Mouse (Mus musculus) ES-E14 (cell line): ENCODE measurements around the gene Grid2.

Source experiments
- HCFC1 ChIP-seq: IDR thresholded peaks from 2 replicates; pipeline ENCODE4 v1.6.1; 2012; ENCODE audit warnings: low read length, inconsistent platforms, borderline replicate concordance; ENCODE audit not compliant: insufficient read depth
- MAFK ChIP-seq: IDR thresholded peaks from 2 replicates; pipeline ENCODE4 v1.6.1; 2014; ENCODE audit warnings: mild to moderate bottlenecking, low read depth, low read length, inconsistent platforms; ENCODE audit not compliant: insufficient read depth
- ZC3H11A ChIP-seq: IDR thresholded peaks from 2 replicates; pipeline ENCODE4 v1.6.1; 2012; ENCODE audit warnings: low read depth, mild to moderate bottlenecking, inconsistent platforms, low read length, borderline replicate concordance
- ZNF384 ChIP-seq: IDR thresholded peaks from 2 replicates; pipeline ENCODE4 v1.6.1; 2012; ENCODE audit warnings: low read depth, low read length, inconsistent platforms

DNA sequence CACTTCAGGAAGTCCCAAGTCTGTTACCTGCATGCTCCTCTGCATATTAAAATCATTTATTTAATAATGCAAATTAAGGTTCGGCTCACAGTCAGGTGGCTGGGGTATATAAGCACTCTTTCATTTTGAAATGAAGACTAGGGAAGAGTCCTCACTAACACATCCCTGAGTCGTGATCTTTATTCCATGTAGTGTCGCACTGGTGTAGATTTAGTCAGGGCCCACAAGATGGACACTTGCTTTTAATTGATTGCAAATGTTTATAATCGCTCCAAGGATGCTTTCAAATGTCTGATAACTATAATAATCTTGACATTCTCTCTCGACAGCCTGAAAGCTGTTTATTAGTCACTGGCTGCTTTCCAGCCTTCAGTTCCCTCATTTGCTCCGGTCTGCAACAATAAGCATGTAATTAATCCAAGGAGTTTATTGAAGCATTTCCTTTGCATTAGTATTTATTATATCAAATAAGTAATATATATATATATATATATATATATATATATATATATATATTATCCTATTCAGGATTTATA lies 661.4 kb downstream of the Grid2 start:
- TF ChIP-seq ZNF384 (no peak), HCFC1 (no peak), ZC3H11A (no peak), MAFK (no peak)
